Mouse (Mus musculus): ENCODE data around the gene Gipc3.

DNA sequence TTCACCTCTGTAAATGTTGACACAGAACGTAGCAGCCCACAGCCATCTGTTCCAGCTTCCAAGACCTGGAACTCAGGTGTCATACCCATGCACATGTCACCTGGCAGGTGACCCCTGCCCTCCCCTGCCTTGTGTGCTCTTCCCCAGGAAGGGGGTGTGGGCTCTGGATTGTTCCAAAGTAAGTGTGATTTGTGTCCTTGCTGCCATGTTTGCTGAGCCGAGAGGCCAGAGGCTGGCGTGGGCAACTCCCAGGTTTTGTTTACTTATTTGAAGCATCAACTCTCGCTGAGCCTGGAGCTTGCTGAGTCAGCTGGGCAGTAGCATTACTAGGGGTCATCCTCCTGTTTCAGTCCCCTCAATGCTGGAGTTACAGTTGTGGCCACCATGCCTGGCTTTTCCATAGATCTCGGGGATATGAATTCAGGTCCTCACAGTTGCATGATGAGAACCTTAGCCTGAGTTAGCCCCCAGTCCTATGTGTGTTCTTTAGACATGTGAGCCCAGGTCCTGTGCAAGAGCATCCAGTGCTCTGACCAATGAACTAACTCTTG is 45.5 kb upstream of the Gipc3 start, which contains the start of gene Gm48552:
- no peak for TF ChIP-seq CTCF (IDR thresholded peaks at IDR 0.05; ENCODE audit: borderline replicate concordance, extremely low read depth, insufficient read depth, insufficient read length)
- TF ChIP-seq POLR2A (IDR thresholded peaks at IDR 0.05; ENCODE audit: borderline replicate concordance, extremely low read depth, insufficient read depth, insufficient read length, poor library complexity, severe bottlenecking) = no peak
